Mouse (Mus musculus) bone marrow, adult 2 months (tissue): ENCODE results near the gene Col16a1.

Experiments
- CTCF ChIP-seq: fragments of 200-500 bp; IDR thresholded peaks from 2 replicates; pipeline ENCODE4 v1.5.1; 2011; ENCODE audit warnings: low read length, control low read depth; ENCODE audit not compliant: control insufficient read depth, insufficient read depth
- POLR2A ChIP-seq: fragments of 200-500 bp; IDR thresholded peaks from 2 replicates; pipeline ENCODE4 v1.6.1; 2011; ENCODE audit warnings: low read depth, mild to moderate bottlenecking, control low read depth, low read length, borderline replicate concordance; ENCODE audit not compliant: control insufficient read depth

DNA sequence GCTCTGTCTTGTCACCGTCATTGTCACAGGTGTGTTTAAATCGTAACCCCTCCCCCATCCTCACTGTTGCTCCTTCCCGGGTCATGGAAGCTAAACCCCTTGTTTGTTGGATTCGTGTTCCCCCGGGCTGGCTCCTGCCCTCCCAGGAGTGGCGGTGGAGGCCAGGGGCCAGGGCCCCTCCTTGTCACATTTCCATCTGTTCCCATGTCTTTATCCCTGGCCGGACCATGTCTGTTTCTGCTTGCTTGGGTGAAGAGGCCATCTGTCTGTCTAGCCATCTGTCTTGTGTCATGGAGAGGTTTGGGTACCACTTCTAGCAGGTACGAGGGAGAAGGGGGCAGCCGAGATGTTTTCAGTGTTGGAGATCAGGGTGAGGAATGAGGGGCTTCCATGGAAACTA lies 34.6 kb downstream of the Col16a1 start:
- TF ChIP-seq CTCF, result no peak
- no peak for TF ChIP-seq POLR2A
